Mouse (Mus musculus): Measurements from ENCODE around the gene Aldoc.
A peak's percentile ranks its signal among the peaks of the same experiment; 100 is the strongest.

Gene Aldoc

GRCm38 (mm10) chr11:78332676-78333075, 9.9 kb downstream of the Aldoc start:
- DNase-seq (ENCODE audit: low spot score in 2 of 2): no peak

- no peak for DNase-seq (ENCODE audit: low spot score in 2 of 2)
These were observed 11.2 kb downstream of the Aldoc start for GRCm38 (mm10) chr11:78333992-78334391.

GRCm38 (mm10) chr11:78337040-78337439, 14.3 kb downstream of the Aldoc start:
- DNase-seq (ENCODE audit: low spot score in 2 of 2): no peak

- DNase-seq (ENCODE audit: low spot score in 2 of 2): no peak
These were observed 18.9 kb downstream of the Aldoc start for GRCm38 (mm10) chr11:78341702-78342101.

GRCm38 (mm10) chr11:78343381-78344327, 20.9 kb downstream of the Aldoc start, which contains the start of gene Unc119:
Unc119 (plus strand) TSS chr11:78343482.
- peak; percentile 71 to 79 for DNase-seq (ENCODE audit: low spot score in 2 of 2)

- DNase-seq (ENCODE audit: low spot score in 2 of 2): no peak
These were observed 21.6 kb downstream of the Aldoc start for GRCm38 (mm10) chr11:78344328-78344889.

- peak in 1 of 2 experiments; percentile 56 for DNase-seq (ENCODE audit: low spot score in 2 of 2)
These were observed 22.3 kb downstream of the Aldoc start for GRCm38 (mm10) chr11:78344890-78345715.

- DNase-seq (ENCODE audit: low spot score in 2 of 2): no peak
These were observed 23.0 kb downstream of the Aldoc start for GRCm38 (mm10) chr11:78345801-78346200.

GRCm38 (mm10) chr11:78346326-78347069, 23.7 kb downstream of the Aldoc start:
- no peak for DNase-seq (ENCODE audit: low spot score in 2 of 2)

- DNase-seq (ENCODE audit: low spot score in 2 of 2): no peak
These were observed 24.4 kb downstream of the Aldoc start for GRCm38 (mm10) chr11:78347070-78347754.

GRCm38 (mm10) chr11:78347908-78348307, 25.1 kb downstream of the Aldoc start:
- no peak for DNase-seq (ENCODE audit: low spot score in 2 of 2)

GRCm38 (mm10) chr11:78348474-78348873, 25.7 kb downstream of the Aldoc start:
- DNase-seq (ENCODE audit: low spot score in 2 of 2): no peak

- no peak for DNase-seq (ENCODE audit: low spot score in 2 of 2)
These were observed 26.9 kb downstream of the Aldoc start for GRCm38 (mm10) chr11:78349441-78350358.

GRCm38 (mm10) chr11:78353081-78353480, 30.3 kb downstream of the Aldoc start:
- DNase-seq (ENCODE audit: low spot score in 2 of 2): no peak

GRCm38 (mm10) chr11:78354905-78355304, 32.1 kb downstream of the Aldoc start:
- DNase-seq (ENCODE audit: low spot score in 2 of 2): no peak

GRCm38 (mm10) chr11:78355471-78356238, 32.9 kb downstream of the Aldoc start:
- no peak for DNase-seq (ENCODE audit: low spot score in 2 of 2)

- DNase-seq (ENCODE audit: low spot score in 2 of 2): no peak
These were observed 35.7 kb downstream of the Aldoc start for GRCm38 (mm10) chr11:78358330-78359007.

GRCm38 (mm10) chr11:78360125-78360788, 37.5 kb downstream of the Aldoc start:
- peak; percentile 57 to 77 for DNase-seq (ENCODE audit: low spot score in 2 of 2)
